Mouse (Mus musculus) lung, postnatal 0 days (tissue): ENCODE results near the gene Emilin1.

ENCODE experiments used
- CTCF ChIP-seq: IDR thresholded peaks from 2 replicates; pipeline ENCODE4 v1.5.1; 2016; ENCODE audit warnings: antibody characterized with exemption, mild to moderate bottlenecking
- EP300 ChIP-seq: IDR thresholded peaks from 2 replicates; pipeline ENCODE4 v1.6.1; 2016; ENCODE audit warnings: antibody characterized with exemption, mild to moderate bottlenecking, control low read depth

- no peak for TF ChIP-seq EP300
- TF ChIP-seq CTCF, result peak; percentile 28
Measured at GRCm38 (mm10) chr5:30879347-30879943, 33.8 kb upstream of the Emilin1 start.
